Mouse (Mus musculus) C2C12 (cell line): ENCODE results near the gene Senp1. TPM values are rescaled to one million over a fixed set of nuclear protein-coding genes. Genes with fewer than 3 reads are reported as not detected.

ENCODE experiments used
- H3K27me3 ChIP-seq: one replicate; pipeline ENCODE4 v1.6.1; 2011; ENCODE audit not compliant: control insufficient read depth, insufficient read depth, insufficient read length
- H3K36me3 ChIP-seq: one replicate; pipeline ENCODE4 v1.6.1; 2011; ENCODE audit not compliant: control insufficient read depth, insufficient read depth
- H3K4me3 ChIP-seq: one replicate; pipeline ENCODE4 v1.5.1; 2011; ENCODE audit warnings: mild to moderate bottlenecking, control low read depth; ENCODE audit not compliant: poor library complexity, insufficient read depth, severe bottlenecking
- H3K79me2 ChIP-seq: one replicate; pipeline ENCODE4 v1.6.1; 2011; ENCODE audit not compliant: control insufficient read depth, insufficient read depth
- H3K79me3 ChIP-seq: one replicate; pipeline ENCODE4 v1.6.1; 2011; ENCODE audit warnings: low read depth, control low read depth
- H3ac ChIP-seq: one replicate; pipeline ENCODE3; 2011; ENCODE audit warnings: low read depth; ENCODE audit not compliant: control insufficient read depth, insufficient read length
- CEBPB ChIP-seq: IDR thresholded peaks from one replicate; pipeline ENCODE4 v1.6.1; 2011; ENCODE audit warnings: low read depth, mild to moderate bottlenecking, control low read depth, moderate library complexity
- CTCF ChIP-seq: IDR thresholded peaks from one replicate; pipeline ENCODE4 v1.5.1; 2011; ENCODE audit not compliant: control insufficient read depth, insufficient read depth, insufficient read length
- FOSL1 ChIP-seq: IDR thresholded peaks from one replicate; pipeline ENCODE4 v1.8.0; 2011; ENCODE audit warnings: mild to moderate bottlenecking, low read length; ENCODE audit not compliant: poor library complexity, insufficient read depth, severe bottlenecking
- MAX ChIP-seq: IDR thresholded peaks from one replicate; pipeline ENCODE4 v1.6.1; 2011; ENCODE audit warnings: mild to moderate bottlenecking, control low read depth
- MYOD1 ChIP-seq: IDR thresholded peaks from one replicate; pipeline ENCODE4 v1.6.1; 2011; ENCODE audit warnings: low read depth; ENCODE audit not compliant: control insufficient read depth, insufficient read length
- MYOG ChIP-seq: IDR thresholded peaks from one replicate; pipeline ENCODE4 v1.6.1; 2011; ENCODE audit not compliant: control insufficient read depth, insufficient read length; ENCODE audit errors: extremely low read depth
- USF1 ChIP-seq: IDR thresholded peaks from one replicate; pipeline ENCODE4 v1.6.1; 2011; ENCODE audit warnings: low read depth, mild to moderate bottlenecking, control low read depth, moderate library complexity
- polyA plus RNA-seq: library from polyadenylated mRNA; unstranded; fragments of >200 nt; fragmentation: generic; extraction: Trizol; gene quantifications from one replicate; pipeline ENCODE4 v1.2.1, GENCODE M21; 2012; ENCODE audit warnings: missing spikeins

Senp1 gene
- polyA plus RNA-seq, 1 experiment: 21.7 TPM

GRCm38 (mm10) chr15:98106506-98106905 is 13.0 kb upstream of the Senp1 start:
- Histone ChIP-seq H3K27me3 (peaks cover 24% of the 10 kb centered on the region), H3K36me3 (no peaks in the 10 kb centered on the region), H3K79me2 (peaks cover 13% of the 10 kb centered on the region), H3K79me3 (no peaks in the 10 kb centered on the region), H3ac (no peak overlapping the region), H3K4me3 (no peak overlapping the region)
- TF ChIP-seq MYOG (no peak), CTCF (no peak), MAX (no peak), CEBPB (no peak), MYOD1 (no peak), USF1 (no peak), FOSL1 (no peak)

DNA sequence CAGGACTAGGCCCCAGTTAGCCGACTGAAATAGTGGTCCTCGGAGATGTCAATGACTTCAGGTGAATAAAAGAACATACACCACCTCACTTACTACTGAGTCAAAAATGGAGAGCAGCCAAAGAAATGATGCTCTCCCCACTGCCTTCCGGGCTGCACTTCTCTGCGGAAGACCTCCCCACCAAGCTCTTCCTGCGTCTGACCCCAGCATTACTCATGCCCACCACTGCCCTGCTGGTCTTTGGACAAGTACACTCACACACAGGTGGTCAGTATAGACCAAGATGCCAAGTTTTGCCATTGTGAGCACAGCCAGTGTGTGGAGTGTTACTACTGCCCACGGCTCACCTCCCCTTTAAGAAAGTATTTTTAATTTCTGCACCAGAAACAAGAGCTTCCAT is 8.9 kb upstream of the Senp1 start:
- Histone ChIP-seq H3K4me3 (no peak overlapping the region), H3K79me2 (no peaks in the 10 kb centered on the region), H3K79me3 (no peaks in the 10 kb centered on the region), H3ac (no peak overlapping the region), H3K27me3 (peaks cover 24% of the 10 kb centered on the region), H3K36me3 (no peaks in the 10 kb centered on the region)
- TF ChIP-seq USF1: no peak
- no peak for TF ChIP-seq MYOD1
- TF ChIP-seq CEBPB: no peak
- no peak for TF ChIP-seq MAX
- no peak for TF ChIP-seq FOSL1
- no peak for TF ChIP-seq CTCF
- TF ChIP-seq MYOG: no peak

- no peaks in the 10 kb centered on the region for H3K36me3 ChIP-seq
- no peak overlapping the region for H3K4me3 ChIP-seq
- H3K79me3 ChIP-seq: no peaks in the 10 kb centered on the region
- H3K79me2 ChIP-seq: no peaks in the 10 kb centered on the region
- peaks cover 4% of the 10 kb centered on the region for H3K27me3 ChIP-seq
- H3ac ChIP-seq: no peak overlapping the region
- TF ChIP-seq CTCF: no peak
- no peak for TF ChIP-seq USF1
- no peak for TF ChIP-seq MYOG
- no peak for TF ChIP-seq MYOD1
- TF ChIP-seq MAX: no peak
- no peak for TF ChIP-seq FOSL1
- TF ChIP-seq CEBPB: no peak
Measured at GRCm38 (mm10) chr15:98098519-98098918, 5.0 kb upstream of the Senp1 start.

- TF ChIP-seq CEBPB (no peak), MYOD1 (no peak), MAX (no peak), USF1 (no peak), MYOG (no peak), FOSL1 (no peak), CTCF (no peak)
- peaks cover 10% of the 10 kb centered on the region for H3K79me3 ChIP-seq
- no peak overlapping the region for H3K4me3 ChIP-seq
- no peaks in the 10 kb centered on the region for H3K27me3 ChIP-seq
- H3ac ChIP-seq: no peak overlapping the region
- peaks cover 13% of the 10 kb centered on the region for H3K79me2 ChIP-seq
- H3K36me3 ChIP-seq: no peaks in the 10 kb centered on the region
Measured at GRCm38 (mm10) chr15:98096957-98097356, 3.4 kb upstream of the Senp1 start.

GRCm38 (mm10) chr15:98094905-98095304 is 1.4 kb upstream of the Senp1 start:
- Histone ChIP-seq H3K36me3 (peaks cover 3% of the 10 kb centered on the region), H3K79me3 (peaks cover 28% of the 10 kb centered on the region), H3K4me3 (no peak overlapping the region), H3ac (no peak overlapping the region), H3K27me3 (no peaks in the 10 kb centered on the region), H3K79me2 (peaks cover 34% of the 10 kb centered on the region)
- TF ChIP-seq MAX (no peak), USF1 (no peak), CEBPB (no peak), CTCF (no peak), MYOG (no peak)

GRCm38 (mm10) chr15:98092372-98093120 is 998 bp downstream of the Senp1 start, which contains the start of gene Pfkm:
Gene Pfkm (plus strand): TSS chr15:98092589.
- H3K79me3 ChIP-seq: peaks cover 50% of the 10 kb centered on the region
- H3K27me3 ChIP-seq: no peaks in the 10 kb centered on the region
- peak within 1 kb of the TSS; percentile 85 for H3ac ChIP-seq
- peak within 1 kb of the TSS; percentile 89 for H3K4me3 ChIP-seq
- TF ChIP-seq MYOG: no peak
- H3K79me2 ChIP-seq: peaks cover 57% of the 10 kb centered on the region
- H3K36me3 ChIP-seq: peaks cover 23% of the 10 kb centered on the region
